Comparison of ENCODE assay signal across 8 mouse cellular contexts in genomic region chr2:84726716-84727115, GRCm38 (mm10). TPM values are rescaled to one million over a fixed set of nuclear protein-coding genes. Genes with fewer than 3 reads are reported as not detected.
A peak's percentile ranks its signal among the peaks of the same experiment; 100 is the strongest.
DNase-seq lines count a peak whose midpoint lies in the region; ATAC-seq and TF ChIP-seq lines count a peak whose summit lies in the region.

No protein-coding gene starts in this region.

- no peaks in the 10 kb centered on the region for H3K9me3 ChIP-seq in CH12.LX (replicated peaks; ENCODE audit: low read length)
- H3K9me3 ChIP-seq in heart, embryonic 15.5 days (replicated peaks): no peaks in the 10 kb centered on the region
- H3K9me3 ChIP-seq in liver, postnatal 0 days (ENCODE audit: low read length): no peaks in the 10 kb centered on the region

- H3K79me2 ChIP-seq in CH12.LX (replicated peaks; ENCODE audit: control insufficient read depth, extremely low read depth, insufficient read depth, poor library complexity, severe bottlenecking): peaks cover 30% of the 10 kb centered on the region

- peak overlapping the region; percentile 62 to 69 (median 68) for H3K4me3 ChIP-seq in CH12.LX (replicated peaks in 1 of 3; ENCODE audit: low read depth in 2 of 3, low read length in 2 of 3, poor library complexity in 1 of 3)
- H3K4me3 ChIP-seq in heart, embryonic 15.5 days: peak overlapping the region; percentile 58
- H3K4me3 ChIP-seq in liver, postnatal 0 days (ENCODE audit: low read depth, low read length): peak overlapping the region; percentile 62

- TF ChIP-seq RAD21 in CH12.LX (IDR thresholded peaks at IDR 0.05; ENCODE audit: low read depth, low read length): no peak

- H3K4me2 ChIP-seq in CH12.LX (ENCODE audit: insufficient read depth, low read depth, poor library complexity, severe bottlenecking): peak overlapping the region; percentile 95
- H3K4me2 ChIP-seq in heart, embryonic 15.5 days: peak overlapping the region; percentile 79
- peak overlapping the region; percentile 80 for H3K4me2 ChIP-seq in liver, postnatal 0 days (ENCODE audit: low read depth, low read length)

- in situ Hi-C loops in CH12.LX (cut with MboI; ENCODE audit: low pct_ligation_motif_present, low pct_unique_long_range_greater_than_20kb, low sequenced_read_pairs): no loop called here

- no peak for TF ChIP-seq POLR2A in CH12.LX (IDR thresholded peaks at IDR 0.05; ENCODE audit: low read depth, low read length)

- WGBS in heart, embryonic 15.5 days: 2% methylated on average over 9 of the region's 9 CpGs
- 2% methylated on average over 9 of the region's 9 CpGs for WGBS in liver, postnatal 0 days (ENCODE audit: insufficient replicate concordance)

- H3K4me1 ChIP-seq in CH12.LX (ENCODE audit: control insufficient read depth in 1 of 2, insufficient read depth in 2 of 2): peaks cover 8 to 33% of the 10 kb centered on the region in 2 experiments
- peaks cover 20% of the 10 kb centered on the region for H3K4me1 ChIP-seq in heart, embryonic 15.5 days (replicated peaks)
- peaks cover 36% of the 10 kb centered on the region for H3K4me1 ChIP-seq in liver, postnatal 0 days (ENCODE audit: insufficient read depth)

- TF ChIP-seq CTCF in CH12.LX (conservative IDR thresholded peaks at IDR 0.05 in 1 of 2, IDR thresholded peaks at IDR 0.05 in 1 of 2; ENCODE audit: low read depth in 2 of 2, low read length in 2 of 2): no peak
- TF ChIP-seq CTCF in liver, postnatal 0 days (IDR thresholded peaks at IDR 0.05; ENCODE audit: low read depth): no peak

- TF ChIP-seq EP300 in CH12.LX (IDR thresholded peaks at IDR 0.05; ENCODE audit: low read length): no peak
- no peak for TF ChIP-seq EP300 in liver, postnatal 0 days (IDR thresholded peaks at IDR 0.05; ENCODE audit: low read depth)

- dilution Hi-C loops in CH12.LX (cut with MboI; ENCODE audit: extremely low pct_ligation_motif_present, extremely low pct_unique_long_range_greater_than_20kb, low sequenced_read_pairs): no loop called here

- H3K36me3 ChIP-seq in CH12.LX (replicated peaks in 1 of 2; ENCODE audit: control insufficient read depth in 1 of 2, insufficient read depth in 1 of 2, low read length in 1 of 2): peaks cover 16 to 36% of the 10 kb centered on the region in 2 experiments
- peaks cover 31% of the 10 kb centered on the region for H3K36me3 ChIP-seq in heart, embryonic 15.5 days
- H3K36me3 ChIP-seq in liver, postnatal 0 days (replicated peaks; ENCODE audit: insufficient read depth, low read length): peaks cover 34% of the 10 kb centered on the region

- no peak for ATAC-seq in heart, embryonic 15.5 days (replicated peaks; ENCODE audit: insufficient number of reproducible peaks, insufficient read depth, low FRiP score, low read depth)
- ATAC-seq in liver, postnatal 0 days: peak; percentile 20
- ATAC-seq in activated CD4-positive, CD25-positive, alpha-beta regulatory T cell, adult 4 months: no peak

- H3K27ac ChIP-seq in CH12.LX (ENCODE audit: insufficient read depth, low read depth): no peak overlapping the region
- H3K27ac ChIP-seq in heart, embryonic 15.5 days: no peak overlapping the region
- peak overlapping the region; percentile 84 for H3K27ac ChIP-seq in liver, postnatal 0 days (ENCODE audit: low read depth)

- H3K9ac ChIP-seq in CH12.LX (ENCODE audit: insufficient read depth, low read depth): peak overlapping the region; percentile 96
- peak overlapping the region; percentile 56 for H3K9ac ChIP-seq in heart, embryonic 15.5 days
- H3K9ac ChIP-seq in liver, postnatal 0 days (replicated peaks): peak overlapping the region; percentile 70

- H3K27me3 ChIP-seq in CH12.LX (replicated peaks): no peaks in the 10 kb centered on the region
- H3K27me3 ChIP-seq in heart, embryonic 15.5 days: no peaks in the 10 kb centered on the region
- no peaks in the 10 kb centered on the region for H3K27me3 ChIP-seq in liver, postnatal 0 days (ENCODE audit: insufficient read depth, low read length)

- DNase-seq in heart, adult 11 months: peak; percentile 89
- no peak for DNase-seq in heart, postnatal 4 days
- DNase-seq in CH12.LX (ENCODE audit: extremely low read depth): no peak
- no peak for DNase-seq in liver, postnatal 0 days
- no peak for DNase-seq in urinary bladder, adult 18-20 months (ENCODE audit: low spot score in 2 of 2)
- no peak for DNase-seq in cerebellum, postnatal 36 days

TF ChIP-seq in CH12.LX, 34 proteins besides CTCF, POLR2A, EP300 and RAD21:
- TF ChIP-seq NRF1 (IDR thresholded peaks at IDR 0.05; ENCODE audit: low read depth, low read length) (no peak), SMC3 (IDR thresholded peaks at IDR 0.05; ENCODE audit: low read depth, low read length) (no peak), POLR2AphosphoS2 (IDR thresholded peaks at IDR 0.05; ENCODE audit: low read depth, low read length) (no peak), MAZ (IDR thresholded peaks at IDR 0.05; ENCODE audit: low read depth, low read length) (no peak), CHD1 (IDR thresholded peaks at IDR 0.05; ENCODE audit: low read depth, low read length) (no peak), ELF1 (IDR thresholded peaks at IDR 0.05; ENCODE audit: low read depth, low read length) (no peak), ETS1 (conservative IDR thresholded peaks at IDR 0.05; ENCODE audit: low read depth, low read length) (no peak), ZMIZ1 (IDR thresholded peaks at IDR 0.05; ENCODE audit: low read depth, low read length) (no peak), HCFC1 (IDR thresholded peaks at IDR 0.05; ENCODE audit: low read depth, low read length) (no peak), E2F4 (IDR thresholded peaks at IDR 0.05; ENCODE audit: insufficient replicate concordance, low read depth, low read length) (no peak), TBP (conservative IDR thresholded peaks at IDR 0.05; ENCODE audit: low read depth, low read length) (no peak), GABPA (IDR thresholded peaks at IDR 0.05; ENCODE audit: insufficient replicate concordance, low read depth, low read length) (no peak), USF2 (conservative IDR thresholded peaks at IDR 0.05; ENCODE audit: low read depth, low read length) (no peak), CHD2 (IDR thresholded peaks at IDR 0.05; ENCODE audit: low read length) (no peak), MAFK (IDR thresholded peaks at IDR 0.05; ENCODE audit: insufficient replicate concordance, low read length) (no peak), MYC (IDR thresholded peaks at IDR 0.05; ENCODE audit: low read depth, low read length) (no peak)

RNA-seq across cellular contexts. Expression of gene Clp1, which starts 0.4 kb away (rescaled TPM):
- total RNA-seq in heart, postnatal 4 days (2021): 1 to 10 TPM; 7.4 to 7.9 TPM
- total RNA-seq in CH12.LX (2012; rRNA removed): 32.0 and 42.1 TPM in 2 replicates
- 65.2 and 67.1 TPM in 2 replicates for total RNA-seq in CH12.LX (2014; rRNA removed)
- 37.0 and 46.5 TPM in 2 replicates for polyA plus RNA-seq in CH12.LX (2012; ENCODE audit: insufficient read length, low read depth)
- 12.8 and 18.6 TPM in 2 replicates for polyA plus RNA-seq in heart, embryonic 15.5 days (2015; fragmentation: Nextera tagmentation; extraction: Ambion mirVana)
- polyA plus RNA-seq in liver, postnatal 0 days (2015; fragmentation: Nextera tagmentation; extraction: Ambion mirVana): 31.7 and 32.1 TPM in 2 replicates
- 10 to 100 TPM; 47.4 to 47.7 TPM for polyA plus RNA-seq in activated CD4-positive, CD25-positive, alpha-beta regulatory T cell, adult 4 months (2017; shearing (Covaris generic))

RNA-seq across cellular contexts. Expression of gene Ypel4, which starts 7.1 kb away (rescaled TPM):
- under 1 TPM; 0.77 to 0.88 TPM for total RNA-seq in heart, postnatal 4 days (2021)
- total RNA-seq in CH12.LX (2012; rRNA removed) (0.25 and 0.59 TPM in 2 replicates), CH12.LX (2014; rRNA removed) (not detected in 2 replicates)
- not detected in 2 replicates for polyA plus RNA-seq in CH12.LX (2012; ENCODE audit: insufficient read length, low read depth)
- 3.0 and 3.8 TPM in 2 replicates for polyA plus RNA-seq in heart, embryonic 15.5 days (2015; fragmentation: Nextera tagmentation; extraction: Ambion mirVana)
- 18.4 and 20.9 TPM in 2 replicates for polyA plus RNA-seq in liver, postnatal 0 days (2015; fragmentation: Nextera tagmentation; extraction: Ambion mirVana)
- polyA plus RNA-seq in activated CD4-positive, CD25-positive, alpha-beta regulatory T cell, adult 4 months (2017; shearing (Covaris generic)): 1 to 10 TPM in 1 of 2 experiments, under 1 TPM in 1; 0.64 to 1.1 TPM

RNA-seq across cellular contexts. Expression of gene Zdhhc5, which starts 11.7 kb away (rescaled TPM):
- total RNA-seq in heart, postnatal 4 days (2021): 10 to 100 TPM; 73.9 to 74.2 TPM
- total RNA-seq in CH12.LX (2012; rRNA removed): 25.4 and 28.5 TPM in 2 replicates
- 35.5 and 37.7 TPM in 2 replicates for total RNA-seq in CH12.LX (2014; rRNA removed)
- 37.6 and 45.5 TPM in 2 replicates for polyA plus RNA-seq in CH12.LX (2012; ENCODE audit: insufficient read length, low read depth)
- 20.2 and 22.4 TPM in 2 replicates for polyA plus RNA-seq in heart, embryonic 15.5 days (2015; fragmentation: Nextera tagmentation; extraction: Ambion mirVana)
- polyA plus RNA-seq in liver, postnatal 0 days (2015; fragmentation: Nextera tagmentation; extraction: Ambion mirVana): 11.3 and 13.4 TPM in 2 replicates
- 10 to 100 TPM; 13.7 to 14.5 TPM for polyA plus RNA-seq in activated CD4-positive, CD25-positive, alpha-beta regulatory T cell, adult 4 months (2017; shearing (Covaris generic))

RNA-seq across cellular contexts. Expression of gene Gm19426, which starts 16.7 kb away (rescaled TPM):
- 1 to 10 TPM; 8.6 to 9.4 TPM for total RNA-seq in heart, postnatal 4 days (2021)
- not detected in 2 replicates for total RNA-seq in CH12.LX (2012; rRNA removed)
- not detected in 2 replicates for total RNA-seq in CH12.LX (2014; rRNA removed)
- polyA plus RNA-seq in CH12.LX (2012; ENCODE audit: insufficient read length, low read depth): not detected in 2 replicates
- polyA plus RNA-seq in heart, embryonic 15.5 days (2015; fragmentation: Nextera tagmentation; extraction: Ambion mirVana): 5.1 and 5.3 TPM in 2 replicates
- polyA plus RNA-seq in liver, postnatal 0 days (2015; fragmentation: Nextera tagmentation; extraction: Ambion mirVana): 1.2 and 1.3 TPM in 2 replicates
- polyA plus RNA-seq in activated CD4-positive, CD25-positive, alpha-beta regulatory T cell, adult 4 months (2017; shearing (Covaris generic)): not detected

RNA-seq across cellular contexts. Expression of gene Tmx2, which starts 47.8 kb away (rescaled TPM):
- 100 to 1,000 TPM; 105 to 107 TPM for total RNA-seq in heart, postnatal 4 days (2021)
- total RNA-seq in CH12.LX (2012; rRNA removed) (58.7 and 76.5 TPM in 2 replicates), CH12.LX (2014; rRNA removed) (66.4 and 68.1 TPM in 2 replicates)
- polyA plus RNA-seq in CH12.LX (2012; ENCODE audit: insufficient read length, low read depth): 70.4 and 75.5 TPM in 2 replicates
- 156 and 158 TPM in 2 replicates for polyA plus RNA-seq in heart, embryonic 15.5 days (2015; fragmentation: Nextera tagmentation; extraction: Ambion mirVana)
- polyA plus RNA-seq in liver, postnatal 0 days (2015; fragmentation: Nextera tagmentation; extraction: Ambion mirVana): 55.9 and 60.6 TPM in 2 replicates
- polyA plus RNA-seq in activated CD4-positive, CD25-positive, alpha-beta regulatory T cell, adult 4 months (2017; shearing (Covaris generic)): 100 to 1,000 TPM; 108 to 124 TPM
